13 mouse cellular contexts compared by ENCODE assay signal in the genomic region with DNA sequence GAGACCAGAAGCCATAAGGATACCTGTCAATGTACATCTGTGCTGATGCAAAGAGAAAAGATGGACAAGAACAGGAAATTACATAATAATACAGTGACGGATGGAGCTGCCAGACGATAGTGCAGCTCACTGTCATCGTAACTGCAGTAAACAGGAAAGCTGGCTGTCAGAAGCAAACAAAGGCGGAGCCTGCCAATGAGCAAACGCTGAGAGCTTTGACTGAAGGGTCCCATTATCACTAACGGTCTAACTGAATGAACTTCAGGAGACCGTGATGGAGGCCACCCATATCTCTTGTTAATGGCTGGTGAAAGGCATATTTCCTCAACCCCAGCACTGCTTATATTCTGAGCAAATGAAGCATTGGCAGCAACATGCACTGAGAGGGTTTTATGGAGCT.
DNase-seq lines count a peak whose midpoint lies in the region; ATAC-seq and TF ChIP-seq lines count a peak whose summit lies in the region.
"Had no signal": no experiment of that assay in that cellular context is flagged by ENCODE, and none has a peak within 500 bp of the region (broad histone marks: within the 10 kb centered on the region; RNA-seq: fewer than 3 reads in every experiment).

No protein-coding gene starts in this region.

- H3K4me1 ChIP-seq in lung, embryonic 14.5 days (ENCODE audit: insufficient read depth), result peaks cover 7% of the 10 kb centered on the region; the same call in 1 of the 2 replicates
- H3K4me1 ChIP-seq in embryonic facial prominence, embryonic 12.5 days, result peaks cover 28% of the 10 kb centered on the region
- peaks cover 47% of the 10 kb centered on the region for H3K4me1 ChIP-seq in limb, embryonic 10.5 days
- H3K4me1 ChIP-seq in liver, postnatal 0 days (ENCODE audit: insufficient read depth), result peaks cover 5% of the 10 kb centered on the region

- no peak for ATAC-seq in lung, embryonic 14.5 days (ENCODE audit: insufficient read depth)
- ATAC-seq in embryonic facial prominence, embryonic 12.5 days (ENCODE audit: insufficient number of reproducible peaks, insufficient read depth, low FRiP score, low TSS enrichment), result no peak
- ATAC-seq in liver, postnatal 0 days, result peak; percentile 73
- ATAC-seq: hindbrain, postnatal 0 days; Patski had no signal

- no peak for TF ChIP-seq EP300 in liver, postnatal 0 days (IDR thresholded peaks at IDR 0.05; ENCODE audit: low read depth)

- H3K4me3 ChIP-seq in lung, embryonic 14.5 days (ENCODE audit: low read depth, low read length), result no peak overlapping the region
- H3K4me3 ChIP-seq in embryonic facial prominence, embryonic 12.5 days, result no peak overlapping the region
- H3K4me3 ChIP-seq in limb, embryonic 10.5 days, result no peak overlapping the region
- H3K4me3 ChIP-seq in liver, postnatal 0 days (ENCODE audit: low read depth, low read length), result peak overlapping the region; percentile 12; the same call in 1 of the 2 replicates
- H3K4me3 ChIP-seq: myocyte had no signal

- no peak overlapping the region for H3K9ac ChIP-seq in lung, embryonic 14.5 days
- no peak overlapping the region for H3K9ac ChIP-seq in embryonic facial prominence, embryonic 12.5 days
- peak overlapping the region; percentile 32; the same call in 1 of the 2 replicates for H3K9ac ChIP-seq in liver, postnatal 0 days (replicated peaks)

- TF ChIP-seq CTCF in lung, embryonic 14.5 days (IDR thresholded peaks at IDR 0.05; ENCODE audit: low read depth), result no peak
- no peak for TF ChIP-seq CTCF in liver, postnatal 0 days (IDR thresholded peaks at IDR 0.05; ENCODE audit: low read depth)

- H3K27ac ChIP-seq in lung, embryonic 14.5 days (ENCODE audit: low read depth), result no peak overlapping the region
- H3K27ac ChIP-seq in embryonic facial prominence, embryonic 12.5 days, result peak overlapping the region; percentile 85; the same call in 1 of the 2 replicates
- H3K27ac ChIP-seq in limb, embryonic 10.5 days, result peak overlapping the region; percentile 81
- H3K27ac ChIP-seq in liver, postnatal 0 days (ENCODE audit: low read depth), result peak overlapping the region; percentile 83
- H3K27ac ChIP-seq: hindbrain, postnatal 0 days had no signal

- H3K36me3 ChIP-seq in lung, embryonic 14.5 days (ENCODE audit: insufficient read depth), result no peaks in the 10 kb centered on the region
- H3K36me3 ChIP-seq in embryonic facial prominence, embryonic 12.5 days, result no peaks in the 10 kb centered on the region
- no peaks in the 10 kb centered on the region for H3K36me3 ChIP-seq in limb, embryonic 10.5 days
- no peaks in the 10 kb centered on the region for H3K36me3 ChIP-seq in liver, postnatal 0 days (replicated peaks; ENCODE audit: insufficient read depth, low read length)

- DNase-seq in lung, embryonic 14.5 days, result peak; percentile 24
- no peak for DNase-seq in lung, postnatal 25 days (ENCODE audit: low spot score)
- DNase-seq in limb, embryonic 10.5 days (ENCODE audit: low spot score), result no peak
- no peak for DNase-seq in liver, postnatal 0 days
- DNase-seq in left cerebral cortex, adult 11 months (ENCODE audit: low spot score), result no peak
- no peak for DNase-seq in right cerebral cortex, postnatal 36 days (ENCODE audit: low spot score in 2 of 2)
- DNase-seq: cerebellum, adult 9-11 months; right cerebral cortex, postnatal 25 days had no signal

- H3K9me3 ChIP-seq in lung, embryonic 14.5 days (ENCODE audit: low read depth, low read length), result no peaks in the 10 kb centered on the region
- H3K9me3 ChIP-seq in embryonic facial prominence, embryonic 12.5 days, result no peaks in the 10 kb centered on the region
- no peaks in the 10 kb centered on the region for H3K9me3 ChIP-seq in limb, embryonic 10.5 days (replicated peaks)
- H3K9me3 ChIP-seq in liver, postnatal 0 days (ENCODE audit: low read length), result 0 out of 2 replicates have a peak, but pooled peaks cover 2% of the 10 kb centered on the region

- WGBS in lung, embryonic 14.5 days, result 23% methylated on average over 7 of the region's 7 CpGs
- 40% methylated on average over 7 of the region's 7 CpGs for WGBS in embryonic facial prominence, embryonic 12.5 days
- WGBS in limb, embryonic 10.5 days, result 24% methylated on average over 7 of the region's 7 CpGs
- WGBS in liver, postnatal 0 days (ENCODE audit: insufficient replicate concordance), result 16% methylated on average over 7 of the region's 7 CpGs

- H3K27me3 ChIP-seq in lung, embryonic 14.5 days (ENCODE audit: insufficient read depth, low read length), result no peaks in the 10 kb centered on the region
- H3K27me3 ChIP-seq in embryonic facial prominence, embryonic 12.5 days, result no peaks in the 10 kb centered on the region
- no peaks in the 10 kb centered on the region for H3K27me3 ChIP-seq in limb, embryonic 10.5 days (ENCODE audit: low read depth, poor library complexity, severe bottlenecking)
- H3K27me3 ChIP-seq in liver, postnatal 0 days (ENCODE audit: insufficient read depth, low read length), result no peaks in the 10 kb centered on the region
- H3K27me3 ChIP-seq: Patski had no signal

- no peak overlapping the region for H3K4me2 ChIP-seq in lung, embryonic 14.5 days
- no peak overlapping the region for H3K4me2 ChIP-seq in embryonic facial prominence, embryonic 12.5 days (replicated peaks)
- peak overlapping the region; percentile 54 for H3K4me2 ChIP-seq in liver, postnatal 0 days (ENCODE audit: low read depth, low read length)
- H3K4me2 ChIP-seq: midbrain, embryonic 11.5 days had no signal
